Mouse (Mus musculus) liver, adult 2 months (tissue): Measurements from ENCODE around the gene Nufip2. TPM values are rescaled to one million over a fixed set of nuclear protein-coding genes. Genes with fewer than 3 reads are reported as not detected.

Experiments used
- DNase-seq: peaks from one replicate; pipeline ENCODE4 v3.0.0-alpha.2; 2011; ENCODE audit warnings: low read depth, low spot score; ENCODE audit errors: extremely low read depth
- H3K27ac ChIP-seq: fragments of 200-500 bp; replicated peaks from 2 replicates; pipeline ENCODE4 v1.5.1; 2012; ENCODE audit warnings: low read depth, mild to moderate bottlenecking, control low read depth, inconsistent platforms, low read length; ENCODE audit not compliant: insufficient read depth
- H3K27me3 ChIP-seq: fragments of 200-500 bp; 2 replicates; pipeline ENCODE4 v1.6.1; 2012; ENCODE audit warnings: mild to moderate bottlenecking, moderate library complexity, low read length, inconsistent platforms; ENCODE audit not compliant: control insufficient read depth, insufficient read depth
- H3K36me3 ChIP-seq: fragments of 200-500 bp; 2 replicates; pipeline ENCODE4 v1.6.1; 2012; ENCODE audit warnings: low read length, inconsistent platforms; ENCODE audit not compliant: control insufficient read depth, insufficient read depth
- H3K4me1 ChIP-seq: fragments of 200-500 bp; 2 replicates; pipeline ENCODE4 v1.6.1; 2011; ENCODE audit warnings: low read length; ENCODE audit not compliant: control insufficient read depth, insufficient read depth
- H3K4me3 ChIP-seq: fragments of 200-500 bp; 2 replicates; pipeline ENCODE4 v1.5.1; 2011; ENCODE audit warnings: low read depth, mild to moderate bottlenecking, control low read depth, low read length, moderate library complexity; ENCODE audit not compliant: insufficient read depth
- H3K79me2 ChIP-seq: fragments of 200-500 bp; 2 replicates; pipeline ENCODE4 v1.6.1; 2012; ENCODE audit warnings: inconsistent platforms, mild to moderate bottlenecking, low read length, moderate library complexity; ENCODE audit not compliant: control insufficient read depth, insufficient read depth
- H3K9ac ChIP-seq: fragments of 200-500 bp; 2 replicates; pipeline ENCODE4 v1.6.1; 2012; ENCODE audit warnings: low read depth, mild to moderate bottlenecking, control low read depth, inconsistent platforms, low read length
- CTCF ChIP-seq: fragments of 200-500 bp; IDR thresholded peaks from 2 replicates; pipeline ENCODE4 v1.5.1; 2011; ENCODE audit warnings: low read depth, low read length, control low read depth
- POLR2A ChIP-seq: fragments of 200-500 bp; IDR thresholded peaks from 2 replicates; pipeline ENCODE4 v1.6.1; 2011; ENCODE audit warnings: low read length, control low read depth; ENCODE audit not compliant: insufficient read depth; ENCODE audit errors: extremely low read depth
- whole genome bisulfite sequencing: fragments of 180-500 bp; shearing (Covaris S2); methylation state at CpG from one replicate; pipeline ENCODE4 v1.1.7; 2018; 5-methylcytosine and 5-hydroxymethylcytosine counted together
- polyA plus RNA-seq: library from polyadenylated mRNA; depleted of rRNA; stranded (reverse); fragments of >200 nt; gene quantifications from 2 replicates; pipeline ENCODE4 v1.2.3, GENCODE M21; 2012
- total RNA-seq: library from RNA; depleted of rRNA; stranded (reverse); fragments of >200 nt; gene quantifications from 2 replicates; pipeline ENCODE4 v1.2.3, GENCODE M21; 2014

Nufip2 gene
- total and polyA plus RNA-seq, 2 experiments, result 8.3 to 21.7 TPM

DNA sequence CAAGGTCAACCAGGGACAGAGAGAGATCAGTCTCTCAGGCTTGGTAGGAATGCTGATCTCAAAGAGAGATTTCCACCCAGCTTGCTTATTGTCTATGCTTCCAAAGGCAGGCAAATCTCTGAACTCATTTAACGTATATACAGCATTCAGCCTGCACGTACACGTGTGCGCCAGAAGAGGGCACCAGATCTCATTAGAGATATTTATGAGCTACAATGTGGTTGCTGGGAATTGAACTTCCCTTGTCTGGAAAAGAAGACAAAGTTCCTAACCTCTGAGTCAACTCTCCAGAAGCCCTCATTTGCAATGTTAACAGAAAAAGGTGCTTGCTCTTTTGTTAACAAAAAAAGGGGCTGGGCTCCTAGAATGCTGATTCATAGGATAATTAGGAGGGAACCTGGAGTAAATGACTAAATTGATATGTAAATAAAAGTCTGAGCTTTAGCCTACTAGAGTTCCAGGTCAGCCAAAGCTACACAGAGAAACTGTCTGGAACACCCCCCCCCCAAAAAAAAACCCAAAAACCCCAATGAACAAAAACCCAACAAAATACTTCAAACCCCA lies 12.4 kb upstream of the Nufip2 start:
- H3K9ac ChIP-seq, result no peak overlapping the region
- no peak for DNase-seq
- no peaks in the 10 kb centered on the region for H3K27me3 ChIP-seq
- TF ChIP-seq CTCF, result peak; percentile 28; the same call in 1 of the 2 replicates
- TF ChIP-seq POLR2A, result no peak
- H3K4me3 ChIP-seq, result no peak overlapping the region
- no peaks in the 10 kb centered on the region for H3K4me1 ChIP-seq
- H3K79me2 ChIP-seq, result no peaks in the 10 kb centered on the region
- H3K36me3 ChIP-seq, result no peaks in the 10 kb centered on the region
- H3K27ac ChIP-seq, result no peak overlapping the region
- 68% methylated on average over 4 of the region's 4 CpGs for WGBS

- Histone ChIP-seq H3K4me3 (no peak overlapping the region), H3K79me2 (no peaks in the 10 kb centered on the region), H3K27me3 (no peaks in the 10 kb centered on the region), H3K4me1 (no peaks in the 10 kb centered on the region), H3K9ac (no peak overlapping the region), H3K27ac (no peak overlapping the region), H3K36me3 (no peaks in the 10 kb centered on the region)
- WGBS, result 74% methylated on average over 2 of the region's 2 CpGs
- no peak for TF ChIP-seq POLR2A
- no peak for TF ChIP-seq CTCF
- no peak for DNase-seq
Observed at GRCm38 (mm10) chr11:77680018-77680417, 5.9 kb upstream of the Nufip2 start.

GRCm38 (mm10) chr11:77684896-77685295 lies 1.1 kb upstream of the Nufip2 start:
- H3K4me1 ChIP-seq, result peaks cover 7% of the 10 kb centered on the region
- H3K36me3 ChIP-seq, result no peaks in the 10 kb centered on the region
- no peak overlapping the region for H3K4me3 ChIP-seq
- no peak for DNase-seq
- H3K27ac ChIP-seq, result no peak overlapping the region
- H3K9ac ChIP-seq, result no peak overlapping the region
- H3K27me3 ChIP-seq, result no peaks in the 10 kb centered on the region
- 24% methylated on average over 2 of the region's 2 CpGs for WGBS
- no peak for TF ChIP-seq POLR2A
- no peak for TF ChIP-seq CTCF
- peaks cover 10% of the 10 kb centered on the region for H3K79me2 ChIP-seq

DNA sequence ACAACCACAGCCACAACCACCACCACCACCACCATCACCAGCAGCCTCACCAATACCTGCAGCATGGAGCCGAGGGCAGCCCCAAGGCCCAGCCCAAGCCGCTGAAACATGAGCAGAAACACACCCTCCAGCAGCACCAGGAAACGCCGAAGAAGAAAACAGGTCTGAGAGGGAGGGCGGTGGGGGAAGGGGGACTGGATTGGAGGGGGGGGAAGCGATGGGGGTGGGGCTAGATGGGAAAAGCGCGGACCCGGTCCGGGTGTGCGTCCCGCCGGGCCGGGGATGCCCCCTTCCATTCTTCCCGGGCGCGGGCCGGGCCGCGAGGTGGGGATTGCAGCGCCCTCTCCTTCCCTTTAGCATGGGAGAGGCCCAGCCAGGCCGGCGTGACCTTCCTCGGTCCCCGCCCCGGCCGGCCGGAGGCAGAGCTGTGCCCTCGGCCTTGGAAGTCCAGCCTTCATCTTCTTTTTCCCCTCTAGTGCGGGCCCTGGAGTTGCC lies 438 bp downstream of the Nufip2 start:
- Histone ChIP-seq H3K4me1 (peaks cover 7% of the 10 kb centered on the region), H3K9ac (peak overlapping the region; percentile 100), H3K79me2 (peaks cover 10% of the 10 kb centered on the region), H3K4me3 (peak overlapping the region; percentile 91), H3K27me3 (no peaks in the 10 kb centered on the region), H3K27ac (peak overlapping the region; percentile 100), H3K36me3 (peaks cover 5% of the 10 kb centered on the region)
- under 1% methylated on average over 29 of the region's 30 CpGs for WGBS
- DNase-seq, result no peak
- TF ChIP-seq POLR2A (no peak), CTCF (no peak)

DNA sequence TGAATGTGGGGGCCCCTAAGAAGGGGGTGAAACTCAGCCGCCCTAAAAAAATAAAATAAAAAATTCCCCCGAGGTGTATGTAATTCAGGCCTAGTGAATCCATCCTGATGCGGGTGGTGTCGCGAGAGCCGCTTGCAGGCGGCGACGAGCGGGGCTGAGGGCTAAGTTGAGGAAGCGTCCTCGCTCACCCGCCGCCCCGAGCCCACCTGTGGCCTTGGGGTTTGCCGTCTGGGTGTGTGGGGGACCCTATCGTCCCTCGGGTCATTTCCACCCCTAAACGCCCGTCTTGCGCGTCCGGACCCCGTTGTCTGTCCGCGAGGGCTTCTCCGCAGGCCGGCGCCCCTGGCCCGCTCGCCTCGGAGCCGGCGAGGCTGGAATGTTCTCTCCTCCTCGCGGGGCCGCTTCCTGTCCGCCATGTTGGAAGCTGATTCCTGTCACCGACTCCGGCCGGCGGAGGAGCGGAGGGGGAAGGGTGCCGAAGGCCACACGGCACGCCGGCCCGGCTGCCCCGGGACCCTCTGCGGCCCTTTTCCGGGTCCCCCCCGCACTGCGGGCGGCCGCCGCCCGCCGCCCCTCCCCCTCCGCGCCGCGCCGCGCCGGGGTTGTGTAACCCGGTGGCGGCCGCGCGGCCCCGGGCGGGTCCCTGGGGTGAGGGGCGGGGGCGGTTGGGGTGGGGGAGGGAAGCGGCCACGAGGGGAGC lies 1.0 kb downstream of the Nufip2 start:
- under 1% methylated on average over 65 of the region's 76 CpGs for WGBS
- H3K9ac ChIP-seq, result peak overlapping the region; percentile 100
- peak overlapping the region; percentile 100 for H3K27ac ChIP-seq
- H3K36me3 ChIP-seq, result peaks cover 11% of the 10 kb centered on the region
- H3K4me3 ChIP-seq, result peak overlapping the region; percentile 91
- TF ChIP-seq CTCF, result no peak
- peaks cover 7% of the 10 kb centered on the region for H3K4me1 ChIP-seq
- H3K27me3 ChIP-seq, result no peaks in the 10 kb centered on the region
- H3K79me2 ChIP-seq, result peaks cover 11% of the 10 kb centered on the region
- no peak for DNase-seq
